Mouse (Mus musculus): ENCODE measurements around the gene Ap5s1.

The Ap5s1 gene

GRCm38 (mm10) chr2:131188311-131188710 lies 18.6 kb upstream of the Ap5s1 start:
- DNase-seq = no peak

DNA sequence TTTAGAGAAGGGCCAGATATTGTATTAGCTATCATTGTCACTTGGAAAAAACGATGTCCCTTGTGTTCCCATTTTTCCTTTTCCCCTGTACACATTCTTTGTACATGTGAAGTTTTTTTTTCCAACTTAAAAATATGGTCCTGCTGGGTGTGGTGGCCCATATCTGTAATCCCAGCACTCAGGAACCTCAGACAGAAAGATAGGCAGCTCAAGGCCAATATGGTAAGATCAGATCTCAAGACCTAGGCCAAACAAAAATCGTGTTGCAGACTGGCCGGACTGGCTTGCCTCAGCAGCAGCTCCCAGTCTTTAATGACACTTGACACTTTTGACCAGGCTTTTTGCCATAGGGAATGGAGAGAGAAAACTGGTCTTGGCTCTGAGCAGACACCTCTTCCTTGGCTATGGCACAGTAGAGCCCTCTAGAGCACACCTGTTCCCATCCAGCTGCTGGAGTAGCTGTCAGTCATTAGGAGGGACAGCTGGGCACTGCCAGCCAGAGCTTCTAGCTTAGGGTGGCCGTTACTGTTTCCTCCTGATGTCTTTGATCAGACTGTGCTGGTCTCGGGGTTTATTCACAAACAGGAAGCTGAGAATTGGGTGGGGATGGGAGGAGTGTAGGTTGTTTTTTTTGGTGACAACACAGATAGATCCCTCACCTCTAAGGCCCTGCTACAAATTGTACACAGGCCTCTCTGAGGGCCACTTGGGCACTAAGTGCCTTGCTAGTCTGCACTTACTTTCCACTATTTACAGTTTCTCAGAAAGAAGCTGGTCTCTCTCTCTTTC lies 17.2 kb upstream of the Ap5s1 start:
- no peak for DNase-seq

DNA sequence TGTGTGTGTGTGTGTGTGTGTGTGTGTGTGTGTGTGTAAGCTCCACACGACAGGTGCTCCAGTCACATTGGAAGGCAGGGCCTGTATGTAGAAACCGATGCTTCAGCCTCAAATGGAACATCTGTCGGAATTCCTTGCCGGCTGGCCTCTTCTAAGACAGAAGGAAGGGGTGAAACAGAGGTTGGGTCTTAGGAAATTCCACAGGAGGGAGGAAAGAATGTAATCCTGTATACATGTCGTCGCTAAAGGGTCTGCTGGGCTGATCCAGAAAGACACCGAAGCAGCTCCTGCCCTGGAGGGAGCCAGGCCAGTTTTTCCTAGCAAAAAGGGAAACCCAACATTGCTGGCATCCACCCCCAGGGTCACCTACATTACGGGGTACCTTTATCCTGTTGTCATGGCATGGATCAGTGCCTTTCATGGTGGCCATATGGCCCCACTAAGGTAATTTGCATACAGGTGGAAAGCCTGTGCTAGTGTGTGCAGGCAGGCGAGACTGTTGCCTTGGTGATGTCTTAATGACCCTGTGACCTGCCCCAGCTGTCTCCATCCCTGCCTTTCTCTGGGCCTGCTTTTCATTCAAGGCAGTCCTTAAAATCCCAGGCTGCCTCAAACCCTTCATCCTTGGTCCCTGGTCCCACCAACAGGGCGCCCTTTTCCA lies 16.4 kb upstream of the Ap5s1 start:
- no peak for DNase-seq

GRCm38 (mm10) chr2:131191005-131191390 lies 15.9 kb upstream of the Ap5s1 start:
- no peak for DNase-seq

- no peak for DNase-seq
Measured at GRCm38 (mm10) chr2:131196606-131197316, 10.1 kb upstream of the Ap5s1 start.

DNA sequence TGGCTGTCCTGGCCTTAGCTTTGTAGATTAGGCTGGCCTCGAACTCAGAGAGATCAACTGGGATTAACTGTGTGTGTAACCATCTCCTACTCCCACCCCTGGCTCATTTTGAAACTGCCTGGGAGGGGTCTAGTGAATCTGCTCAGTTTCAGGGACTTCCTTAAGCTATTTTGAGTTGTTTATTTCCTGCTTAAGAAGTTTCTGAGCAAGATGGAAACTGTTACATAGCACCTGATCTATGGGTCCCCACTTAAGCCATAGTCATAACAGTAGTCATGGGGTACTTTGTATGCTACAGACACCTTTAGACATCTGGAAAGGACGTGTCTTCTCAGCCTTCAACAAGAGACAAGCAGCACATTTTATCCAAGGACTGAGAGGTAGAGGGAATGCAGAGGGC lies 6.2 kb upstream of the Ap5s1 start:
- no peak for DNase-seq

DNA sequence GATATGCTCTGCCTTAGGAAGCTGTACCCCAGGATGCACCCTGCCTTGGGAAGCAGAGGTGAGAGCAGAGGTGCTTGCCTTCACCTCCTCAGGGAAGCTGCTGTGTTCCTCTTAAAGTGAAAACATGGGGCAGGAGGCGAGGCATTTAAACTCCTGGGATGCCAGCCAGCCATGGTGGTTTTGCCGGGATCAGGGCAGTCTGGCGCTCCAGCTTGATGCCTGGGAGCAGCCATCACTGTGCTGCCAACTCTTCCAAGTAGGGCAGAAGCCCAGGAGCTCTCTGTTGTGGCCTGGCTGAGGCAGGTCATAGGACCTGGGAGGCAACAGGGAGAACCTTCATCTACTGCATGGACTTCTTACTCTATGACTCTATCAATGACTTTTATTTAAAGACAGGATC lies 5.6 kb upstream of the Ap5s1 start:
- peak; percentile 54 for DNase-seq

- DNase-seq = no peak
Measured at GRCm38 (mm10) chr2:131203816-131204409, 3.0 kb upstream of the Ap5s1 start.

DNA sequence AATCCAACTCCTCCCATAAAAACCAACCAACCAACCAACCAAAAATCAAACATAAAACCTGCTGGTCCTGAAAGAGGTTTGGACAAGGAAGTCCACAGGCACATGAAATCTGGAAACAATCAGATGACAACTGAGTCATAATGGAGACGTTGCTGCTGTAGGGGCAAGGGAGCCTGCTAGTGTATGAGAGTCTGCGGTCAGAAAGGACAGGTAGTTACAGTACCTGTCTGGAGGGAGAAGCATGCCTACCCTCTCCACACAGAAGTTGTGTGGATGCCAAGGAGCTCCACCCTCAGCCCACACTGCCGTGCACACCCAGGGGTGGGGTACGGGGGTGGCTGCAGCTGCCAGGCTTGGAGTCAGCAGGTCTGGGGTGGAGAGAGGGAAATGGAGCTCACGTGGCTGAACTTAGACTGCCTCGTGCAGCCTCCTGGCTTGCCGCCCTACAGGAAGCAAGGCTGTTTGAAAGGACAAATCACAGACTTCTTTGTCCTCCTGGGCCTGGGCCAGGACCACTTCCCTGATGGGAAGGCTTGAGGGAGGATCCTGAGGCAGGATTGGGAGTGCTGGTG lies 2.4 kb upstream of the Ap5s1 start:
- DNase-seq = peak; percentile 48

DNA sequence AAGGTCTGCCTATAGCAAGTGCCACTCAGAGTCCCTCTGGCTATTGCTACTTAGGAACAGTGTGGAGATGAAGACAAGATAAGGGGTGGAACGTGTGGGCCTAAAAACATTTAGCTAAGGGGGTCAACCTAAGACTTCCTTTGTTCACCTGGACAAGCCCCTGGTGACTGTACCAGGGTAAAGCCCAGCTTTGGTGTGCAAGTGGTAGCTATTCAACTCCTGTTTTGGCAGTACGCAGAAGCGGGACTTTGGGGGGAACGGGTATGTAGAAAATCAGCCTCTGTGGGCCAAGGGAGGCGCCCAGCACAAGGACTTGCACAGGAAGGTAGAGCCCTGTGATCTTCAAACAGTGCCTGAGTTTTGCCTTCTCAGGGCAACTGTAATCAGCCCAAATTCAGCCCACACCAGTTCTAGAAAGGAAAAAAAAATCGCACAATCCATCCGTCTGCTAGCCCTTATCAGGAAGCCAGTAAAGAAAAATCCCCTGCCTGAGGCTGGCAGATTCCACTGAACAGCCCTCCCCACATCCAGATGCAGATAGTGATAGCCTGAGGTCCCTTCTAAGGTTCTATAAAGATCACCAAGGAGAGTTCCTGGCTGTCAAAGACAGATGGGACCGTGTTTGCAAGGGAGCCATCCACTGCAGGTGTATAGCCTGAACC lies 1.2 kb upstream of the Ap5s1 start:
- no peak for DNase-seq

DNA sequence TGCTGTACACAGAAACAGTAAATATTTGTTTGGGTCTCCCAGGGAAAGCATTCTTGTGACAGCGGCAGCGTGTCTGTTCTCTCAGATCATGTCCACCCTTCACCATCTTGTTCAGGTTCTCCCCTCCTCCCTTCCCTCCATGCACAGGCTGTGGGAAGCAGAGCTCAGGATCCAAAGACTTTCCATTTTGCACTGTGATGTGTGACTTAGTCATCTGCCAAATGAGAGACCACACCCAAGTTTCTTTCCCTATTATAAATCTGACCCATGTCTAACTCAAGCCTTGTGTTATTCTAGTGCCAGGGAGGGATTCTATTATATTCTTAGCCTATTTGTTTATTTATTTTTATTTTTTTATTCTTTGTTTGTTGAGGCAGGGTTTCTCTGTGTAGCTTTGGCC lies 1.5 kb downstream of the Ap5s1 start:
- no peak for DNase-seq

DNA sequence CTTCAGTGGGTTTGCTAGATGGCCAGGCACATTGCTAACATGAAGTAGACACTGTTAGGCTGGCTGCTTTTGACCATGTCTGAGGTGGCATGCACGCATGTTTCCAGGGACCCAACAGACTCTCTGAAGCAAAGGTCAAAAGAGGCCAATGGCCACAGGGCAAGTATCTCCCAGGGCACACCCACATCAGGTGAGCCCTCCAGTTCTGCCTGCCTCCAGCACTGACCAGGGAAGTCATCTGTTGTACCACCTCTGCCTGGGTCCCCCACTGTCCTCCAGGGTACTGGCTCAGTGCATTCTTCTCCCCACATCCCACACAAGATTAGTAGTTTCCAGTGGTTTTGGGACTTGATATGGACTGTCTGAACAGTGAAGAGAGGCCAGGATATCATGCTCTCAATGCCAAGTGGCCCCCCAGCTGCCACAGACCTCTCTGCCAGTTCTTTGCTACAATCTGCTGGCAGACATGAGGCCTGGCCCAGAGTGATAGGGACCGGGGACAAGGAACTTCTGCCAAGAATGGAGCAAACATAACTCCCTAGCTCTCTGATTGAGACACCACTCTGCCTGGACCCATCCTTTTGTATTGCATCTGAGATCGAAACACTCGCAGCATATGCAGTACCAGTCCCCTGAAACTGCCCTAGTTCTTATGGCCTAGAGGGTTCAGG lies 2.4 kb downstream of the Ap5s1 start:
- DNase-seq = peak; percentile 68

DNA sequence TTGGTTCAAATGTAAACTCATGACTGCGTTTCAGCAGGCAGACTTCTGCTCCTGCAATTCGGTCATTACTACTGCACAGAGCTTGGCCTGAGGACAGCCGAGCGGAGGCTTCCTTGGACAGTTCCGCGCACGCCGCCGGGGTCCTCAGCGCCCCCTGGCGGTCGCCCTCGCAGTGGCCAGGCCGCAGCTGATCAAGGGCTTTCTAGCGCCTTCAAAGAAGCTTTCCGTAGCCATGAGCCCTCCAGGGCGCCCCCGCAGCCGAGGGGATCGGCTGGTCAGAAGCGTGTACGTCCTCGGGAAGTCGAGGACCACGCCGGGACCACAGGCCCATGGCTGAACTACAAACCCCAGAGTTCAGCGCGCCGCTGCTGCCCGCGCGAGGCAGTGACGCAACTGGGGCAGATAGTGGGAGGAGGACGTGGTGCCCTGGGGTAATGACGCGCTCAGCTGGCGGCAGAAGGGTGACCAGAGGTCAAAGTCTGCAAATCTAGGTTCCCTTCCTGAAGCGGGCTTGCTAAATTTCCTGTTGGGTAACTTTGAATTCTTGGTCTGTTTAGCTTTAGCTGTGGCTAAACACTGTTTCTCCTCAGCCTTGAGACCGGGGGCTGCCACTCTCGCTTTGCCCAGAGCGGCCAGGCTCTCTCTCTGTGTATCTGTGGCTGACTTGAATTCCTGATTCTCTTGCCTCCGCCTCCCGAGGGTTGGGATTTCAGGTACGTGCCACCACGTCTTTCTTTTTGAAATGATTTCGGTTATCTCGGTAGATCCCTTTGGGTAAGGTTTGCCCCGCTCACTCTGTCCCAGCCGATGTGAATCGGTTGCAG lies 3.3 kb downstream of the Ap5s1 start:
- DNase-seq = peak; percentile 96

- DNase-seq = peak; percentile 66
Measured at GRCm38 (mm10) chr2:131211026-131211615, 4.2 kb downstream of the Ap5s1 start.

GRCm38 (mm10) chr2:131213773-131214172 lies 6.9 kb downstream of the Ap5s1 start:
- DNase-seq = no peak

GRCm38 (mm10) chr2:131215941-131216858 lies 9.3 kb downstream of the Ap5s1 start:
- DNase-seq = no peak

DNA sequence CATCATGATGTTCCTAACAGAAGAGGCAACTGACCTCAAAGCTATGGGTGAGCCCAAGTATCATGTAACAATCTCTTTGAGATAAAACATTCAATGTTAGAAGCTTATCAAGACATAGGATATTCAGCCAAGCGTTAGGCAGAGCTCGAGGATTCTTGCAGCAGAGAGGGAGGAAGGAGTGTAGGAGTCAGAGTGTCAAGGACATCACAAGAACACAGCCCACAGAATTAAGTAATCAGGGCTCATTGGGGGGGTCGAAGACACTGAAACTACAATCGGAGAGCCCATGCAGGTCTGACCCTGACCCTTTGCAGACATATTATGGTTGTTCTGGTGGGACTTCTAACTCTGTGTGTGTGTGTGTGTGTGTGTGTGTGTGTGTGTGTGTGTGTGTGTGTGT lies 13.2 kb downstream of the Ap5s1 start:
- DNase-seq = no peak

GRCm38 (mm10) chr2:131221853-131222515 lies 15.1 kb downstream of the Ap5s1 start:
- no peak for DNase-seq

DNA sequence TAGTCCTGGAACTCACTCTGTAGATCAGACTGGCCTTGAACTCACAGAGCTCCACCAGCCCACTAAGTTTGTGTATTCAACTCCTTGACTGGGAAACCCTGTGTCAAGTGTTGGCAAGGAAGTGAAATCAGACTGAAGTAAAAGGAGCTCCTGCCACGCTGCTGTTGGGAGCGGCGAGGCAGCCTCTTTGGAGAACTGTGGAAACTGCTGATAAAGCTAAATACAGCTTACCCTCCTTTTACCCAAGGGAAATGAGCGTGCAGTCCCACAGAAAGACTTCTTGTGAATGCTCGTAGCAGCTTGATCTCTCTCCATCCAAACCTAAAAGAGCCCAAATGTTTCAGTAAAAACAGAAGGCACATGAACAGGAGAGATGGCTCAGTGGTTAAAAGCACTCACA lies 15.7 kb downstream of the Ap5s1 start:
- DNase-seq = no peak
